Mouse (Mus musculus) heart, embryonic 12.5 days (tissue): ENCODE results near the gene Pgs1. TPM values are rescaled to one million over a fixed set of nuclear protein-coding genes. Genes with fewer than 3 reads are reported as not detected.

Source experiments
- ATAC-seq: fragments of 200-750 bp; cut with Nextera tagmentation; 2 replicates; pipeline ENCODE4 v1.8.0; 2017; ENCODE audit warnings: moderate TSS enrichment, moderate library complexity; ENCODE audit not compliant: insufficient number of reproducible peaks, low FRiP score
- H3K27ac ChIP-seq: fragments of 300-500 bp; sonication (generic); 2 replicates; pipeline ENCODE4 v1.5.1; 2016; ENCODE audit warnings: mild to moderate bottlenecking, moderate library complexity; ENCODE audit not compliant: poor library complexity, severe bottlenecking
- H3K27me3 ChIP-seq: fragments of 300-500 bp; sonication (generic); replicated peaks from 2 replicates; pipeline ENCODE4 v1.6.1; 2016; ENCODE audit warnings: mild to moderate bottlenecking, moderate library complexity
- H3K36me3 ChIP-seq: fragments of 300-500 bp; sonication (generic); 2 replicates; pipeline ENCODE4 v1.6.1; 2016; ENCODE audit warnings: mild to moderate bottlenecking, moderate library complexity
- H3K4me1 ChIP-seq: fragments of 300-500 bp; sonication (generic); replicated peaks from 2 replicates; pipeline ENCODE4 v1.6.1; 2016; ENCODE audit warnings: mild to moderate bottlenecking
- H3K4me2 ChIP-seq: fragments of 300-500 bp; sonication (generic); 2 replicates; pipeline ENCODE4 v1.6.1; 2016; ENCODE audit warnings: mild to moderate bottlenecking, moderate library complexity
- H3K4me3 ChIP-seq: fragments of 300-500 bp; sonication (generic); 2 replicates; pipeline ENCODE4 v1.5.1; 2016; ENCODE audit warnings: mild to moderate bottlenecking
- H3K9ac ChIP-seq: fragments of 300-500 bp; sonication (generic); 2 replicates; pipeline ENCODE4 v1.6.1; 2016; ENCODE audit warnings: mild to moderate bottlenecking, moderate library complexity
- H3K9me3 ChIP-seq: fragments of 300-500 bp; sonication (generic); replicated peaks from 2 replicates; pipeline ENCODE4 v1.6.1; 2016; ENCODE audit warnings: mild to moderate bottlenecking, moderate library complexity
- WGBS: fragments of 180-500 bp; shearing (Covaris S2); methylation state at CpG from one replicate; pipeline ENCODE4 v1.1.7; 2016; 5-methylcytosine and 5-hydroxymethylcytosine counted together
- polyA plus RNA-seq: library from polyadenylated mRNA; unstranded; fragments of >200 nt; fragmentation: Nextera tagmentation; extraction: Ambion mirVana; gene quantifications from 2 replicates; pipeline ENCODE4 v1.2.1, GENCODE M21; 2016

Pgs1 gene
- polyA plus RNA-seq, 1 experiment from 2014 or later: 28.9 TPM

DNA sequence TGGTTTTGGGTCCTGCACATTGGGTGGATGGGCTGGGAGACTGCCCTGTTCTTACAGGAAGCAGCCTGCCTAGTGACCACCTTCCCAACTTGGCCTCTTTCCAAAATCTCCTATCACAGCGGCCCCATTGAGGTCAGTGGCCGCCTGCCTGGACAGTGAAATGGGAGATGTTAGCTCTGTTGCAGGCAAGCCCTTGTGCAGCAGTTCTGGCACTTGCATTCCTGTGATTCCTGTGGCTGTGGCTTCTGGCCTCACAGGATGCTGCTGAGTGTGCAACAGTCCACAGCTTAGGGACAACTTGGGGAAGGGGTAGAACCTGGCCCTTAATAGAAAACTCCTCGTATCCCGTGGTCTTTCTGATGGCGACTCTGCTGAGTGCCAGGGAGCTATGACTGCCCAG lies 17.6 kb downstream of the Pgs1 start:
- Histone ChIP-seq H3K27me3 (no peaks in the 10 kb centered on the region), H3K36me3 (peaks cover 56% of the 10 kb centered on the region), H3K9me3 (no peaks in the 10 kb centered on the region), H3K4me1 (peaks cover 57% of the 10 kb centered on the region), H3K9ac (0 out of 2 replicates have a peak overlapping the region, but pooled peaks have one; percentile 0), H3K4me2 (0 out of 2 replicates have a peak overlapping the region, but pooled peaks have one; percentile 4), H3K4me3 (no peak overlapping the region), H3K27ac (peak overlapping the region; percentile 58)
- no peak for ATAC-seq
- 32% methylated on average over 5 of the region's 5 CpGs for WGBS

DNA sequence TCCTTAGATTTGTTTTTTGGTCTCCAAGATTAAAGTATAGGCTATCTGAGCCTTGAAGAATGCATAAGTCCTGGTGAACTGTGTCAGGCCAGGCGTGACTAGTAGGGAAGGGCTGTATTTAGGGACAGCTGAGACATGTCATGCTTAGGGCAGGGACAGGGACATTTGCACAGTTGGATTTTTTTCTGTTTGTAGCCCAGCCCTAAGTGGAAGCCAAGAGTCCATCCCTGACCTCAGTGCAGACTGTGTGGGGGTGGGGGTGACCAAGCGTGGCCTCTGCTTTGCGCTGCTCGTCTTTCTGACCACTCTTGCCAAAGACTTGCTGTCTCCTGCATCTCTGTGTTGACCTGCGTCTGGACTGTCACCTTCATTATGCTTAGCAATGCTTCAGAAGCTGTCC lies 18.1 kb downstream of the Pgs1 start:
- Histone ChIP-seq H3K4me3 (no peak overlapping the region), H3K9me3 (no peaks in the 10 kb centered on the region), H3K4me1 (peaks cover 57% of the 10 kb centered on the region), H3K4me2 (0 out of 2 replicates have a peak overlapping the region, but pooled peaks have one; percentile 4), H3K27me3 (no peaks in the 10 kb centered on the region), H3K27ac (peak overlapping the region; percentile 58), H3K36me3 (peaks cover 56% of the 10 kb centered on the region), H3K9ac (no peak overlapping the region)
- ATAC-seq: no peak
- 78% methylated on average over 5 of the region's 5 CpGs for WGBS

DNA sequence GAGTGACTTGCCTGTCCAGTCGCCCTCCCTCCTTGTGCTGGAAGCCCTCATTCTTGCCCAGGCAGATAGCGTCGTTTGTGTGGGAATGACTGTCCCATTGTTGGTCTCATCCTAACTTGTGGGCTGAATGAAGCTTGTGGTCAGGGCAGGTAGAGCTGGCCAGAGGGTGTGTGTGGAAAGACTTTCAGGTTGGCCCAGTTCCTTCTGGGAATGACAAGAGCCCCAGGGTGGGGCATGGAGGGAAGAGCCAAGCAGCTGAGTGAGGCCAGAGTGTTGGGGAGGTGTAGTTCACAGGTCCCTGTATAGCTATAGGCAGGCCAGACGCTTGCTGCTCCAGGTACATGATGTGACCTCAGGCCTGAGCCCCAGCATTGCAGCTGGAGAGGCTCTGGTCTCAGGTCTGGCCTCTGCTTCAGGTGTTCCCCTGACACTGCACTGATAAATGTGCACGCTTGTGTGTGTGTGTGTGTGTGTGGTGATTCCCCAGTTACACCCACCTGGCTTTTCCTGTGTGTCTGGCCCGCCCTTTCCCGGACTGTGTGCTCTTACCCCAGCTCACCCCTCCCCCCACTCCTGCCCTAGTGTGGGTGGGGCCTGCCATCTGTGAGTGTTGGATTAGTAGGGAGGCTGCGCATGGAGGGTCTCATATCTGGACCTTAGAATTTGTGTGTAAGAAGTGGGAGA lies 21.5 kb downstream of the Pgs1 start:
- ATAC-seq: peak; percentile 43; the same call in 1 of the 2 replicates
- Histone ChIP-seq H3K27me3 (no peaks in the 10 kb centered on the region), H3K36me3 (peaks cover 31% of the 10 kb centered on the region), H3K9me3 (no peaks in the 10 kb centered on the region), H3K27ac (peak overlapping the region; percentile 70; the same call in 1 of the 2 replicates), H3K4me3 (no peak overlapping the region), H3K9ac (0 out of 2 replicates have a peak overlapping the region, but pooled peaks have one; percentile 2), H3K4me2 (no peak overlapping the region; the same call in 1 of the 2 replicates), H3K4me1 (peaks cover 61% of the 10 kb centered on the region)
- WGBS: 51% methylated on average over 8 of the region's 8 CpGs

DNA sequence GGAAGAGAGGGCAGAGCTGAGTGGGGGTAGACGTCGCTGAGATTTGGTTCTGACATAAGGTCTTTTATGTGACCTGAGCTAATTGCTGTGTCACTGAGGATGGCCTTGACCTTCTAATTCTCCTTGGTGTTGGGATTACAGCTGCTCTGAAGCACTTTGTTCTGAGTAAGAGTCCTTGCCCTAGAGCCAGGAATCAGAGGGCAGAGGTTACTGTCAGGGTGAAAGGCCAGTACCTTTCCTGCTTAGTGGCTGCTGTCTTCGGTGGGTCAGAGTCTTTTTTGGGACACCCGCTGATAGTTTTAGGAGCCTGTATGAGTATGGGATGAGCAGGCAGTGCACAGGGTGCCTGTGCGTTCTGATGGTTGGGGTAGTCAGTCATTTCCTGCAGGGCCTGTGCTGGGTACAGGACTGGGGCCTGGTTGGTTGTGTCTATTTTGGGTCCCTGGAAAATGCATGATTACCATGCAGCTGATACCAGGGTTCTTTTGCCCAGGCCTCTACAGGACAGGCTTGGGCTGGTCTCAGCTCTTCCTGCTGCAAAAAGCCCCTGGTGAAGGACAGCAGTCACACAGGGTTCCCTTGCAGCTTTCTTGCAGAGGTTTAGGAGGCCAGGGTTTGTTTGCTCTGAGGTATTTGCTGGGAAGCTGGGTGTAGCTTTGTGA lies 22.2 kb downstream of the Pgs1 start:
- H3K9me3 ChIP-seq: no peaks in the 10 kb centered on the region
- peaks cover 25% of the 10 kb centered on the region for H3K36me3 ChIP-seq
- no peak overlapping the region for H3K4me3 ChIP-seq
- no peak for ATAC-seq
- 0 out of 2 replicates have a peak overlapping the region, but pooled peaks have one; percentile 42 for H3K9ac ChIP-seq
- 47% methylated on average over 5 of the region's 5 CpGs for whole genome bisulfite sequencing
- H3K27ac ChIP-seq: peak overlapping the region; percentile 70
- H3K4me1 ChIP-seq: peaks cover 59% of the 10 kb centered on the region
- H3K4me2 ChIP-seq: no peak overlapping the region; the same call in 1 of the 2 replicates
- no peaks in the 10 kb centered on the region for H3K27me3 ChIP-seq

DNA sequence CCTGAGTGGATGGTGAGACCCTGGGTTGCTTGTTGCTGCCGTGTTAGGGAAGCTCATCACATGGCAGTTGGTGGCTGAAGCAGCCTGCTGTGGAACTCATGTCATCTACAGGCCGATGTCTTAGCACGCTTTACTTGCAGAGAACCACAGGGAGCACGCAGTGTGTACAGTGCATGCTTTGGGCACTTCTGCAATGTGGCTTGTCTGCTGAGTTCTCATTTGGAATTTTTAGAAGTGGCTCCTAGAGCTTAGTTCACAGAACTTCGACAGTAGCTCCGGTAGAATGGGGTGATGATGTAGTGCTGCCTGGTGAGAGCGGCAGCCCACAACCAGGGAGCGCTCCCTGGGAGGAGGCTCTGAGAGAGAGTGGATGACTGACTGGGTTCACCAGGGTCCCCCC lies 22.8 kb downstream of the Pgs1 start:
- peak overlapping the region; percentile 70 for H3K27ac ChIP-seq
- peaks cover 54% of the 10 kb centered on the region for H3K4me1 ChIP-seq
- H3K36me3 ChIP-seq: peaks cover 23% of the 10 kb centered on the region
- H3K4me2 ChIP-seq: no peak overlapping the region
- H3K27me3 ChIP-seq: no peaks in the 10 kb centered on the region
- H3K9me3 ChIP-seq: no peaks in the 10 kb centered on the region
- 70% methylated on average over 8 of the region's 8 CpGs for WGBS
- H3K4me3 ChIP-seq: no peak overlapping the region
- 0 out of 2 replicates have a peak overlapping the region, but pooled peaks have one; percentile 42 for H3K9ac ChIP-seq
- no peak for ATAC-seq

DNA sequence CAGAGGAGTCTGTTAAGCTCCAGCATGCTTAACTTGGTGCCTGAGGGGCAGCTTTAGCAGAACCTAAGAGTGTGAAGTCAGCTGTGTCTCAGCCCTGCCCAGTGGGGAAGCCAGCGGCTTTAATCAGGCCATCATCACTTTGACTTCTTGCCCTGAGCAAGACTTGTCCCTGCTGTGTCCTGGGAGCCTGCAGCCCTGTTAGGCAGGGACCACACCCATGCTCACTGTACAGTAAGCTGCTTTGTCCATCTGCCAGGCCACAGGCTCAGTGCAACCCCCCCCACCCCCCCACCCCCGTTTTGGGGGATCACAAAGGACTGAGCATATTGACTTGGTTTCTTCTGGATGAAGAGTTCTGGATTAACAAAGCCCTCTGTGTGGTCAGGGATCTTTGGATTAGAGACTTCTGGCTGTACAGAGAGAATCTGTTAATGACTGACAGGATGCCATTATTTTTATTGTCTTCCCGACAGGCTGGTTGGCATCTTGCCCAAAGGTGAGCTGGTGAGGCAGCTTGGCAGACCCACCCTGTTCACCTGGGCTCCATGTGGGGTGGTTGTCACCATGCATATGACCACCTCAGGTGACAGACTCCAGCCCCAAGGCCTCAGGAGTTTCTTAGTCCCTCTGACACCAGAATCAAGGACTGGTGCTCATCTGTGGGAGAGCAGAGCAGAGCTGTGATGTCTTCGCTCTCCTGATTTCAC lies 23.9 kb downstream of the Pgs1 start:
- peaks cover 22% of the 10 kb centered on the region for H3K36me3 ChIP-seq
- H3K27ac ChIP-seq: no peak overlapping the region
- 49% methylated on average over 4 of the region's 4 CpGs for WGBS
- no peak for ATAC-seq
- H3K9me3 ChIP-seq: no peaks in the 10 kb centered on the region
- H3K4me2 ChIP-seq: no peak overlapping the region
- H3K4me3 ChIP-seq: no peak overlapping the region
- peak overlapping the region; percentile 42 for H3K9ac ChIP-seq
- peaks cover 57% of the 10 kb centered on the region for H3K4me1 ChIP-seq
- no peaks in the 10 kb centered on the region for H3K27me3 ChIP-seq

DNA sequence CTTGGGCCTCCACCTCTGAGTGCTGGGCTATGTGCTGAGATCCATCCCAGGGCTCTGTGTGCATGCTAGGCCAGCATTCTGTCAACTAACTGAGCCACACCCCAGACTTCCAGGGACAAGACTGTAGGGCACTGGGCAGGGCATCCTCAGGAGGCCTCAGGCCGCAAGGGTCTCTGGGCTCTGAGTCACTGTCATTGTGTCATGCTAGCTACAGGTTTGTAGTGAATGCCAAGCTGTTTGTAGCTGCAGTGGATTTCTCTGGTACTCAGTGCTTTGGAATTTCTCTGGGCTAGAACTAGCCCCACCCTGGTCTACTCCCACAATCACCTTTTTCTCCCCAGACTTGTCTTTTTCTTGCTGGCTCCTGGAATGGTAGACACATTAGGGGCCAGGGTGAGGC lies 26.5 kb downstream of the Pgs1 start:
- no peaks in the 10 kb centered on the region for H3K9me3 ChIP-seq
- H3K4me2 ChIP-seq: no peak overlapping the region
- H3K4me3 ChIP-seq: no peak overlapping the region
- no peak for ATAC-seq
- no peak overlapping the region for H3K9ac ChIP-seq
- H3K36me3 ChIP-seq: peaks cover 11% of the 10 kb centered on the region; the same call in 1 of the 2 replicates
- no peak overlapping the region for H3K27ac ChIP-seq
- H3K27me3 ChIP-seq: no peaks in the 10 kb centered on the region
- 91% methylated on average over 1 of the region's 1 CpGs for WGBS
- H3K4me1 ChIP-seq: peaks cover 63% of the 10 kb centered on the region

DNA sequence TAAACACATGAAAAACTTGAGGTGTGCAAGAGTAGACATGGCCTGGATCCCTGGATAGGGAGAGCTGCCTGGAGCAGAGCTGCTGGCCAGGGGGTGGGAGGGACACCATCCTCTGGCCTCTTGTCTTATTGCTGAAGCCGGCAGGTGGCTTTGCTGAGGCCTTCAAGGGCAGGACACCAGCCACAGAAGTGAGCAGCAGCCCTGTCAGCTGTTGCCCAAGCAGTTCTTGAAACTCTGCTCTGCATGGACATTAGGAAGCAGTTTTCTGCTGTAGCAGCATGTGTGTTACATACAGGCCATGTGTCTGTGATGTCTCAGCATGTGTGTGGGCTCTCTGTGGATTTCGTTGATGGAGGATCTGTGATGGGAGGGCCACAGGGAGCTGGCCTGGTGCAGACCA lies 27.2 kb downstream of the Pgs1 start:
- ATAC-seq: no peak
- H3K36me3 ChIP-seq: peaks cover 18% of the 10 kb centered on the region
- no peak overlapping the region for H3K27ac ChIP-seq
- no peaks in the 10 kb centered on the region for H3K9me3 ChIP-seq
- H3K4me2 ChIP-seq: no peak overlapping the region
- H3K4me3 ChIP-seq: no peak overlapping the region
- H3K9ac ChIP-seq: no peak overlapping the region
- peaks cover 55% of the 10 kb centered on the region for H3K4me1 ChIP-seq
- 67% methylated on average over 2 of the region's 2 CpGs for WGBS
- H3K27me3 ChIP-seq: no peaks in the 10 kb centered on the region

DNA sequence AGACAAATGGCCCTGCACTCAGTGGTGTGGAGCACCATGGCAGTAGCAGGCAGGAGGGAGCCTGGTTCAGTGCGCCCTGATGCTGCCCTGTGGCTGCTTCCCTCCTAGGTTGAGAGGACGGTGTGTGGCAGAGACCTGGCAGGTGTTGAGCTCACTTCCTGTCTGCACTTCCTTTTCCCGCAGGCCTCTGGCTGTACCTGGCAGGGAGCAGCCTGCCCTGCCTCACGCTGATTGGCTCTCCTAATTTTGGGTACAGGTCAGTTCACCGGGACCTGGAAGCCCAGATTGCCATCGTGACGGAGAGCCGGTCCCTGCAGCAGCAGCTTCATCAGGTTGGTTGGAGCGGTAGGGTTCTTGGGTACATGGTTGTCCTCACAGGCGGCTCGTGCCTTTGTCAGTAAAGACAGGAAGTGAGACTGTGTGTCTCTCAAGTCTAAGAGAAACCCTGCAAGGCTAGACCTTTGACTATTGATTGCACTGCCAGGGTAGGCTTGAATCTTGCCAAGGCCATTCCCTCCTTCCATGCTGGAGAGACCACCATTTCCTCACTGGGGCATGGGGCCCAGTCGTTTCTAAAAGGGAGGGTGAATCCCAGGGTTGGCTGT lies 28.4 kb downstream of the Pgs1 start:
- no peaks in the 10 kb centered on the region for H3K27me3 ChIP-seq
- no peak overlapping the region for H3K9ac ChIP-seq
- no peaks in the 10 kb centered on the region for H3K9me3 ChIP-seq
- H3K4me1 ChIP-seq: peaks cover 44% of the 10 kb centered on the region
- H3K4me2 ChIP-seq: no peak overlapping the region
- H3K36me3 ChIP-seq: peaks cover 22% of the 10 kb centered on the region
- H3K27ac ChIP-seq: no peak overlapping the region
- ATAC-seq: no peak
- no peak overlapping the region for H3K4me3 ChIP-seq
- WGBS: 83% methylated on average over 12 of the region's 12 CpGs

DNA sequence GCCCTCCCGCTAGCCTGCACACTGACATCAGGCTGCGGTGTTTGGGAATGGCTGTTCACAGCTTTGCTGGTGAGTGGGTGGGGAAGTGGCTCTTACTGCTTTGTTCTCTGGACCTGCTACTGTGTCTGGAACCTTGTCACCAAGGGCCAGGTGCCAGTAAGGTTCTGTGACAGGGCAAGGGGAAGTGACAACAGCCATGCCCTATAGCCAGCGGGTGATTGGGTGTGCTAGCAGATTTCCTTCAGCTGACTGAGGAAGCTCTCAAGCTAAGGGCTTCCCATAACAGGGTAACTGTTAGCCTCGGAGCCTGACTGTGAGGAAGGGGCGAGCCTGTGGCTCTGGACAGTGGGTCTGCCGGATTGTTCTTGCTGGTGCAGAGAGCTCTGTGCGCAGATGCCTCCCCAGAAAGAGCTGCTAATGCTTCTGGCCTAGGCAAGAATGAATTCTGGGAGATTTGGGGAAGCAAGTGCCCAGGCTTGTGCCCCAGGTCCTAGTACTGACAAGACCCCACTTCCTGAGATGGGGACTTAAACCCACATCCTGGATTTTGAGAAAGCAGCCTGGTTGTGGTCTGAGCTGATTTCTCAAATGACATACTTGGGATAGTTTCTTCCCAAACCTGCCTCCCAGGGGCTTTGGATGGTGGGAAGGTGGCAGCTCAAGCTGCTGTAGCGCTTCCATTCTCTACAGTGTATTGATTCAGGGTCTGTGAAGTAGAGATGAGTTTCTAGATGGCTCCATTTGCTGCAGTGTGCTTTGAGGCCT lies 29.5 kb downstream of the Pgs1 start:
- no peak for ATAC-seq
- Histone ChIP-seq H3K4me1 (peaks cover 36% of the 10 kb centered on the region), H3K9ac (0 out of 2 replicates have a peak overlapping the region, but pooled peaks have one; percentile 52), H3K4me3 (no peak overlapping the region), H3K4me2 (no peak overlapping the region), H3K27me3 (no peaks in the 10 kb centered on the region), H3K36me3 (peaks cover 32% of the 10 kb centered on the region), H3K27ac (no peak overlapping the region), H3K9me3 (no peaks in the 10 kb centered on the region)
- 71% methylated on average over 8 of the region's 8 CpGs for WGBS
